Mouse (Mus musculus) myocyte (in vitro differentiated cells): Measurements from ENCODE around the gene Sephs2.

Source experiments
- MYOD1 ChIP-seq, 3 experiments: IDR thresholded peaks; one replicate each; pipeline ENCODE4 v1.6.1; 2011; ENCODE audit warnings: control low read depth in 2 of 3, low read depth in 2 of 3, mild to moderate bottlenecking in 2 of 3, moderate library complexity in 1 of 3; ENCODE audit not compliant: insufficient read length in 2 of 3, control insufficient read depth in 1 of 3
- POLR2A ChIP-seq: IDR thresholded peaks from one replicate; pipeline ENCODE4 v1.6.1; 2011; ENCODE audit warnings: low read depth, mild to moderate bottlenecking, control low read depth, moderate library complexity; ENCODE audit not compliant: insufficient read length
- USF1 ChIP-seq: IDR thresholded peaks from one replicate; pipeline ENCODE4 v1.6.1; 2011; ENCODE audit warnings: low read depth, mild to moderate bottlenecking, control low read depth, moderate library complexity

DNA sequence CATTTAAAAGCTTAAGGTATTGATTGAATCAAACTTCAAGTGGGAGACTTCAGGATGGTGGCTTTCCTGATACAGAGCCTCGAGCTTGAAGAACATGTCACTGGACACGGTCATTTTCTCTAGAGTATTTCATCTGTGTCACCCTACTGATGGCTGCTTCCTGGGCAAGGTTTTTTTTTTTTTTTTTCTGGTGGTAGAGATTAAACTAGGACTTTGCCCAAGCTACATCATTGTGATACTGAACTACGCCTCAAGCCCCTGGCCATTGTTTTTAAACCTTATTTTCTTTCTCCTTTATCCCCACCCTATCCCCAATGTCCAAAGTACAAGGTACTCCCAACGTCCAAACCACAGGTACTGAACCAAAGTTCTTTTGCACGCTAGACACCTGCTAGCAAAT, 3.2 kb downstream of the Sephs2 start:
- TF ChIP-seq POLR2A (no peak), USF1 (no peak), MYOD1 (IDR thresholded peaks at IDR 0.05; ENCODE audit: control insufficient read depth in 1 of 3, insufficient read length in 2 of 3, low read depth in 2 of 3) (no peak)
